ENCODE assay signal across 21 mouse cellular contexts in genomic region chr2:105789936-105790335, GRCm38 (mm10).
A peak's percentile ranks its signal among the peaks of the same experiment; 100 is the strongest.
DNase-seq lines count a peak whose midpoint lies in the region; ATAC-seq and TF ChIP-seq lines count a peak whose summit lies in the region.
"Had no signal": no experiment of that assay in that cellular context is flagged by ENCODE, and none has a peak within 500 bp of the region (broad histone marks: within the 10 kb centered on the region; RNA-seq: fewer than 3 reads in every experiment).

No protein-coding gene starts in this region.

- intact Hi-C loops in left cerebral cortex, adult 2 months (cut with DNase I): no loop called here

- peak; percentile 32 for DNase-seq in Muller cell, postnatal 12 days (ENCODE audit: inconsistent ontology term)
- DNase-seq in left cerebral cortex, adult 2 months (ENCODE audit: extremely low spot score in 1 of 2, low spot score in 2 of 2): no peak
- no peak for DNase-seq in heart, adult 9 months (ENCODE audit: low spot score in 2 of 2)
- no peak for DNase-seq in cerebellum, adult 9-10 months
- DNase-seq: adrenal gland, adult 8-10 months; adrenal gland, postnatal 14 days; adrenal gland, postnatal 36 days; cerebellum, adult 11-12 months; cerebellum, adult 2 months; cerebellum, adult 9-11 months; cerebellum, postnatal 14 days; cerebellum, postnatal 36 days; embryo, embryonic 11 days had no signal

- ATAC-seq in megakaryocyte progenitor cell, adult 5-6 weeks (replicated peaks; ENCODE audit: poor library complexity): peak; percentile 88
- ATAC-seq: forebrain, embryonic 14.5 days; forebrain, embryonic 16.5 days had no signal

- H3K4me3 ChIP-seq in left cerebral cortex, adult 2 months: no peak overlapping the region
- H3K4me3 ChIP-seq: embryonic facial prominence, embryonic 13.5 days; embryonic facial prominence, embryonic 15.5 days; erythroblast, embryonic 14.5 days; forebrain, embryonic 10.5 days; forebrain, embryonic 12.5 days had no signal

- TF ChIP-seq CTCF in left cerebral cortex, adult 2 months (IDR thresholded peaks at IDR 0.05): no peak

- H3K27ac ChIP-seq in left cerebral cortex, adult 2 months: no peak overlapping the region
- H3K27ac ChIP-seq: embryonic facial prominence, embryonic 13.5 days; embryonic facial prominence, embryonic 15.5 days; forebrain, embryonic 10.5 days; forebrain, embryonic 12.5 days had no signal
